Mouse (Mus musculus) liver, adult 2 months (tissue): ENCODE measurements around the gene Jmjd6.

Experiments used
- CTCF ChIP-seq: fragments of 200-500 bp; IDR thresholded peaks from 2 replicates; pipeline ENCODE4 v1.5.1; 2011; ENCODE audit warnings: low read depth, low read length, control low read depth
- POLR2A ChIP-seq: fragments of 200-500 bp; IDR thresholded peaks from 2 replicates; pipeline ENCODE4 v1.6.1; 2011; ENCODE audit warnings: low read length, control low read depth; ENCODE audit not compliant: insufficient read depth; ENCODE audit errors: extremely low read depth

DNA sequence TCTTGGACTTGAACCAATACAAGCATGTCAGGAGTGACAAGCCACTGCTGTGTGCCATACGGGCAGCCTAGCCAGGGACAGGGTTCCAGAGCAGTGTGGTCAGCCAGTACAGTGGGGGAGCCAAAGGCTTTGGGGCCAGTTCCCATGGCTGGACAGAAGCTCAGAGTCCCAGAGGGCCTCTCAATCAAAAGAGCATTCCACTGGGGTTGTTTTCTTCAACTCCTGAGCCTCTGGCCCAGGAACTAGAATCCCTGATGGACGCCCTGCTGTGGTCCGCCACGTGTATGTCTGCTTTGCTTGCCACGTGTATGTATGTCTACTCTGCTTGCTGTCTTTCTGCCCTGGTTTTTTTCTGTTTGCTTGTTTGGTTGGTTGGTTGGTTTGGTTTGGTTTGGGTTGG, 42.1 kb downstream of the Jmjd6 start:
- TF ChIP-seq POLR2A (no peak), CTCF (no peak)
